Mouse (Mus musculus) testis, adult 2 months (tissue): ENCODE results near the gene Fxn. TPM values are rescaled to one million over a fixed set of nuclear protein-coding genes. Genes with fewer than 3 reads are reported as not detected.
"Not testable (repeated sequence)": the region's sequence is repeated elsewhere in the genome, so short reads cannot be mapped to it uniquely, and the experiment has no call there.

ENCODE experiments used
- H3K27ac ChIP-seq: fragments of 200-500 bp; 2 replicates; pipeline ENCODE4 v1.5.1; 2012; ENCODE audit warnings: low read depth, low read length; ENCODE audit not compliant: control insufficient read depth, insufficient read depth
- H3K27me3 ChIP-seq: fragments of 200-500 bp; 2 replicates; pipeline ENCODE4 v1.6.1; 2012; ENCODE audit warnings: mild to moderate bottlenecking, low read length, moderate library complexity; ENCODE audit not compliant: control insufficient read depth, insufficient read depth
- H3K36me3 ChIP-seq: fragments of 200-500 bp; 2 replicates; pipeline ENCODE4 v1.6.1; 2012; ENCODE audit warnings: mild to moderate bottlenecking, low read length; ENCODE audit not compliant: control insufficient read depth, insufficient read depth
- H3K4me1 ChIP-seq: fragments of 200-500 bp; 2 replicates; pipeline ENCODE4 v1.6.1; 2012; ENCODE audit warnings: low read length; ENCODE audit not compliant: control insufficient read depth, insufficient read depth
- H3K4me3 ChIP-seq: fragments of 200-500 bp; 2 replicates; pipeline ENCODE4 v1.5.1; 2012; ENCODE audit warnings: low read depth, mild to moderate bottlenecking, low read length, moderate library complexity, mixed read lengths; ENCODE audit not compliant: control insufficient read depth
- CTCF ChIP-seq: fragments of 200-500 bp; IDR thresholded peaks from 2 replicates; pipeline ENCODE4 v1.5.1; 2012; ENCODE audit warnings: low read depth, mild to moderate bottlenecking, inconsistent platforms, low read length, moderate library complexity; ENCODE audit not compliant: control insufficient read depth, insufficient read depth, insufficient replicate concordance
- POLR2A ChIP-seq: fragments of 200-500 bp; IDR thresholded peaks from 2 replicates; pipeline ENCODE4 v1.6.1; 2012; ENCODE audit warnings: low read depth, mild to moderate bottlenecking, inconsistent platforms, low read length, moderate library complexity; ENCODE audit not compliant: control insufficient read depth
- polyA plus RNA-seq: library from polyadenylated mRNA; depleted of rRNA; stranded (reverse); fragments of >200 nt; gene quantifications from 2 replicates; pipeline ENCODE4 v1.2.3, GENCODE M21; 2012

Fxn gene
- polyA plus RNA-seq, 1 experiment = 5.1 TPM

DNA sequence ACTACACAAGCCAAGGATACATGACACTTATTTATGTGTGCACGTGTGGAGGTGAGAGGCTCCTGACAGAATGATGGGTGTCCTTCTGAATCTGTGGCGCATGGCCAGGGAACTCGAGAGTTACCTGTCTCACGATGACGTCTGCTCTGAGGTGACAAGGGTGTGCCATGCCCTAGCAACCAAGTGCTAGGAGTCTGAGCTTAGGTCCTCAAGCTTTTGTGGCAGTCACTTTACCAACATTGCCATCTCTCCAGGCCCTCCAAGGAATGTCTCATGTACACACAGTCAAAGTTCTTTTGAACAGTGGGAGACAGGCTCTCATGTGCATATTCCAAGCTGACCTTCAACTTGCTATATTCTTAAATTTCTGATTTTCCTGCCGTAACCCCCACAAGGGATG is 22.4 kb downstream of the Fxn start:
- TF ChIP-seq CTCF = no peak
- no peak for TF ChIP-seq POLR2A

DNA sequence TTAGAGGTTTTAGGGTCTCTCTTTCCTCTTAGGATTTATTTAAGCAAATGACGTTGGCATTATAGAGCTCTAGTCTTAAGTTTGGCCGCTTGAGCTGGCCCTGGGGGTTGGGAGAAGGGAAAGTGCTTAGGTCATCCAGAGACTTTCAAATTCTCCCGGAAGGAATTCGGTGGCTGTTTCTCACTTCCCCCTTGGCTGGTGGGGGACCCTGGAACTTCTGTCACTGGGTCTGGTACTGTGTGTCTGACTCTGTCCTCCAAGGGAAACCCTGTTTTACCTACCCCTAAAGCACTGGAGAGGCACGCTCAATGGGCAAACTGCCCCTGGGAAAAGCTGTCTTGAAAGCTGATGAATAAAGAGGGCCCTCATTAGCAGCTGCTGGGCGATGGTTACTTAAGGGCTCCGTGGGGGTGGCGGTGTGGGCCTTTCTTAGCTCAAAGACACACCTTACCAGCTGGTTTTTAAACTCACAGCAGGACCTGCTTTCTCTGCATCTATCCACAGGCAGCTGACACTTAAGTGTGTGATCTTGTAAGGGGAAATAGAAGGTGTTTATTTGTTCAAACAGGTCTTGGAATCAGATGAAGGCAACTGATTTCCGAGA is 26.6 kb downstream of the Fxn start:
- Histone ChIP-seq H3K36me3 (no peaks in the 10 kb centered on the region), H3K27me3 (no peaks in the 10 kb centered on the region), H3K4me1 (no peaks in the 10 kb centered on the region), H3K27ac (no peak overlapping the region), H3K4me3 (no peak overlapping the region)
- TF ChIP-seq POLR2A (no peak), CTCF (no peak)

More for the DNA sequence above, 22.4 kb downstream of the Fxn start:
- no peak overlapping the region for H3K4me3 ChIP-seq
- H3K27ac ChIP-seq = no peak overlapping the region
- H3K27me3 ChIP-seq = no peaks in the 10 kb centered on the region
- H3K36me3 ChIP-seq = no peaks in the 10 kb centered on the region
- H3K4me1 ChIP-seq = no peaks in the 10 kb centered on the region

DNA sequence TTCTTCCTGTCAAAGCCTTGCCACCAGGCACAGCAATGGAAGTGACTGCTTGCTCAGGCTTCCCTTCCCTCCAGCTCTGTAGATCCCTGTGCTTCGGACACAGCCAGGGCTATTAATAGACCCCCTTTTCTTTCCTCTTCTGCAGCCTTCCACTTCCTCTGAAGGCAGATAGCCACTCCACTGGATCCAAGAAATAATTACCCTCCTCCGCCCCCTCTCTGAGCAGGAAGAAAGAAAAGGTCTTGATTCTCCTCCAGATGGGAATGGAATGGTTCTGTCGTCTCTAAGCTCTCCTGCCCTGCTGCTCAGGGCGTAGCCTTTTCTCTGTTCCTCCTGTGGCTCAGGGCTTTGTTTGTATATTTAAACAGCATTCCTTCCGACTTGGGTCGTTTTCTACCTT is 28.5 kb downstream of the Fxn start:
- Histone ChIP-seq H3K4me3 (no peak overlapping the region), H3K27ac (no peak overlapping the region), H3K4me1 (no peaks in the 10 kb centered on the region; the same call in 1 of the 2 replicates), H3K27me3 (no peaks in the 10 kb centered on the region), H3K36me3 (no peaks in the 10 kb centered on the region)
- TF ChIP-seq POLR2A = no peak

DNA sequence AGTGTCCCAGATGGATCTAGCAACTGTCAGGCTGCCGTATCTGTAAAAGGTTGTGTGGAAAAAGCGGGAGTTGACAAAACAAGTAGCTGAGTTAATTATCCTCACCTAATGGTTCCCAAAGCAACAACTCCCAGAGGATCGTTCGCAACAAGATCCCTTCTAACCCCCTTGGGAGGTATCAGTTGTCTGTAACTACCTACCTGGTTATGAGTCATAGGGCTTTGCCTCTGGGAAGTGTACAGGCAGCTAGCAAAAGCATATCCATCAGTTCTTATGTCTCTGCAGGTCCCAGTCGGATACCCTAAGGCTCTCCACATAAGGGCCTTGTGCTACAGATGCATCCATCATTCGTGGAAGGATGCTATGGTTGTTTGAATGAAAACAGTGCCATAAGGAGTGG is 37.1 kb downstream of the Fxn start:
- TF ChIP-seq CTCF (no peak), POLR2A (no peak)
- Histone ChIP-seq H3K36me3 (no peaks in the 10 kb centered on the region), H3K4me3 (no peak overlapping the region), H3K27me3 (no peaks in the 10 kb centered on the region), H3K4me1 (peaks cover 3% of the 10 kb centered on the region), H3K27ac (no peak overlapping the region)

DNA sequence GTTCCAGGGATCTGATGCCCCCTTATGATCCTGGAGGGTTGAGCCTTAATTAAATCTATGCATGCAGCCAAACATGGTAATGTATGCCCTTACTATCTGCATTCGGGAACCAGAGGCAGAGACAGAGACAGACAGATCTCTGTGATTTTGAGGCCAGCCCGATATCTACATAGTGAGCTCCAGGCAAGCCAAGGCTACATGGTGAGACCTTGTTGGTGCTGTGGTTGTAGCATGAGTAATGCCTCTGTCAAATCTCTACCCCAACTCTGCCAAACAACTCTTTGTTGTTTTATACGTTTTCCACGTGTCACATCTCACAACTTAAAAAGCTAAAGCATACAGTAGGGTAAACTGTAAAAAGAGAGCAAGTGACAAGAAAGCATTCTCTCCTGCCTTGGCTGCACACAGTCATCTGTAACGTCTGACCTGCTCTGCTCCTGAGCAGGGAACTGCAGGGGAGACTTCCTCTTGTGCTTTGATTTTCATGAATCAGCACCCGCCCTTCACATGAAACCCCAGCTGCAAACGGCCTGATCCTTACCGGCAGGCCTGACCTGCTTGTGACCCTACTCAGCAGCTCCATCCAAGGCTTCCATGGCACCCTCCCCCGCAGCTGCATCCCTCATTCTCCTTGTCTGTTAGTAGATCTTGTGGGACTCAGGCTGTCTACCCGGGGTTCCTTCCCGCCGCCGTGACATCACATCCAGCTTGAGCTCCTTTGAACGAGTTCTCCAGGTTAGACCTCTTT is 38.4 kb downstream of the Fxn start:
- TF ChIP-seq POLR2A (no peak), CTCF (no peak)
- Histone ChIP-seq H3K4me3 (no peak overlapping the region), H3K27me3 (no peaks in the 10 kb centered on the region), H3K36me3 (no peaks in the 10 kb centered on the region), H3K4me1 (peaks cover 3% of the 10 kb centered on the region; the same call in 1 of the 2 replicates), H3K27ac (no peak overlapping the region)

DNA sequence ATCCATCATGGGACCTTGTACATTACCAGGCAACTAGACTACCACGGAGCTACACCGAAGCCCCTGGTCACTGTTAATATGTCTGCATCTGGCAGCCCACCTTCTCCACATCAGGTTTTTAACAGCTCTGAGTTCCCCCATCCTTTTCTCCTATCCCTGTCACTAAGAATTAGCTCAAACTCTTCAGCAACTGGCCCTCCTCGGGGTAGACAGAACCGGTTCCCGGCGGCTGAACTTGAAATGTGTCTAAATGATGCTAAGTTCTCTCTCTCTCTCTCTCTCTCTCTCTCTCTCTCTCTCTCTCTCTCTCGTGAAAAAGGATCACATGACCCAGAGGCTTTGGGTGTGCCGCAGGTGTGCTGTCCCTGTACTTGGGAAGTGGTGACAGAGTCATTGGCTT is 39.1 kb downstream of the Fxn start:
- Histone ChIP-seq H3K4me1 (peaks cover 3% of the 10 kb centered on the region; the same call in 1 of the 2 replicates), H3K36me3 (no peaks in the 10 kb centered on the region), H3K27me3 (no peaks in the 10 kb centered on the region), H3K4me3 (no peak overlapping the region), H3K27ac (no peak overlapping the region)
- TF ChIP-seq POLR2A (no peak), CTCF (no peak)

DNA sequence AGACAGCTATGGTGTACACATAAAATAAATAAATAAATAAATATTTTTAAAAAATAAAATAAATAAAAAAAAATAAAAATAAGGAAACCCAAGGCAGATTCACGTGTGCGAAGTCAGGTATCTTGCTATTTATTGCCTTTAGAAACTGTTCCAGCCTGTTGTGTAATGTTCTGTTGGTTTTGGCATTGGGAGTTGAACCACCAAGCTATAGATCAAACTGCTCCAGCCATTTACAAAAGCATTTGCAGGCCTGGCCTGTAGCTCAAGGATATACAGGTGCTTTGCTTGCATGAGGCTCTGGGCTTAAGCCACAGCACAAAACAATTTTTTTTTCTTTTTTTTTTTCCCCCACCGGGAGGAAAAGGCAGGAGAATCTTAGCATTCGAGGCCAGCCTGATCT is 42.4 kb downstream of the Fxn start:
- Histone ChIP-seq H3K4me3 (no peak overlapping the region), H3K36me3 (no peaks in the 10 kb centered on the region)
- TF ChIP-seq POLR2A (no peak), CTCF (no peak)

DNA sequence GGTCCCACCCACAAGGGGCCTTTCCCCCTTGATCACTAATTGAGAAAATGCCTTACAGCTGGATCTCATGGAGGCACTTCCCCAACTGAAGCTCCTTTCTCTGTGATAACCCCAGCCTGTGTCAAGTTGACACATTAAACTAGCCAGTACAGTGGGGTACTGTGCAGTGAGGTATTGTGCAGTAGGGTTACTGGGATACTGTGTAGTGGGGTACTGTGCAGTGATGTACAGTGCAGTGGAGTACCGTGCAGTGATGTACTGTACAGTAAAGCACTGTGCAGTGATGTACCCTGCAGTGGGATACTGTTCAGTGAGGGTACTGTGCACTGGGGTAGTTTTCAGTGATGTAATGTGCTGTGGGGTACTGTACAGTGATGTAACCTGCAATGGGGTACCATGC is 48.0 kb downstream of the Fxn start:
- not testable (repeated sequence) for H3K36me3 ChIP-seq, H3K27ac ChIP-seq, H3K4me3 ChIP-seq, H3K27me3 ChIP-seq, H3K4me1 ChIP-seq

More for the DNA sequence above, 42.4 kb downstream of the Fxn start:
- peaks cover 3% of the 10 kb centered on the region; the same call in 1 of the 2 replicates for H3K4me1 ChIP-seq
- no peak overlapping the region for H3K27ac ChIP-seq
- H3K27me3 ChIP-seq = no peaks in the 10 kb centered on the region
